Mouse (Mus musculus) urinary bladder, adult 18-20 months (tissue): Measurements from ENCODE around the gene Arl5c.
A peak's percentile ranks its signal among the peaks of the same experiment; 100 is the strongest.

Source experiments
- DNase-seq, 2 experiments: peaks; one replicate each; pipeline ENCODE4 v3.0.0; 2022; ENCODE audit warnings: low spot score in 2 of 2, mixed read lengths in 2 of 2

Gene Arl5c

GRCm38 (mm10) chr11:97995564-97996288 lies at the start of gene Arl5c:
TSS of gene Arl5c (minus strand) at chr11:97996181.
- DNase-seq: peak in 1 of 2 experiments; percentile 39

GRCm38 (mm10) chr11:98045596-98045995 lies 49.6 kb upstream of the Arl5c start:
- DNase-seq: no peak

- DNase-seq: no peak
Observed at GRCm38 (mm10) chr11:98044074-98044473, 48.1 kb upstream of the Arl5c start.

- no peak for DNase-seq
Observed at GRCm38 (mm10) chr11:98042741-98043140, 46.8 kb upstream of the Arl5c start.

- DNase-seq: no peak
Observed at GRCm38 (mm10) chr11:98040975-98041374, 45.0 kb upstream of the Arl5c start.

GRCm38 (mm10) chr11:98037871-98038270 lies 41.9 kb upstream of the Arl5c start:
- no peak for DNase-seq

DNA sequence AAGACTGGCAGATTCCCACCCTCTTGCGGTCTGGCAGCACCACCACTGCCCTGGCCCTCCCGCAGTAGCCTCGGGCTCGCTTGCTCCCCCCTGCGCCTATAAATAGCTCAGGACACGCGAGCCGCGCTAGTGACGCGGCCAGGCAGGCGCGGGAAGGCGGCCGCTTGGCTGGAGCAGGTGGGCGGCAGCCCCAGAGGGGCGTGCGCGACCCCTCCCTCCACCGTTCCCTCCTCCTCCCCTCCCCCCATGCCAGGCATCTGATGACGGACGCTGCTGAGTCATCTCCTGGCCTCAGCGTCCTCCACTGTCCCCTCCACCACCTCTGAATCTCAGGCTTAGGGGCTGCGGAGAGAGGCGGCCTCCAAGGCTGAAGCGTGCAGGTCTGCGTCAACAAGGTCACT lies 40.0 kb upstream of the Arl5c start:
- peak; percentile 25 to 28 for DNase-seq

DNA sequence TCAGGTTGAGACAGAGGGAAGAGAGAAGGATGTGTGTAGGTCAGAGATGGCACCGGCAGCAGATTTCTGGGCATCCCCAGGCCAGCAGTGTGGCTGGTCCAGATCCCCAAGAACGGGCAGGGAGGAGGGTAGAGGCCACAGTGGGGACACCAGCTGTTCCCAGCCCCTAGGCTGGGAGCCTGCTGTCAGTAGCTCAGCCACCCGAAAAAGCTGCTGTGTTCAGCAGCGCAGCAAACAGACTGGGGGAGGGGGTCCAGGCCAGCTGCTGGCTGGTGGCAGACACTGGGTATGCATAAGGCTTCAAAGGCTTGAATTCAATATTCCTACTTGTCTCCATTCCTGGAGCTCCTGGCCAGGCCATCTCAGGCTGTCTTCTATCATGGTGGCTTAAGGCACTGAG lies 38.9 kb upstream of the Arl5c start:
- DNase-seq: no peak

GRCm38 (mm10) chr11:98034061-98034460 lies 38.1 kb upstream of the Arl5c start:
- no peak for DNase-seq

GRCm38 (mm10) chr11:98031443-98031770 lies 35.4 kb upstream of the Arl5c start:
- DNase-seq: peak in 1 of 2 experiments; percentile 60

- DNase-seq: no peak
Observed at GRCm38 (mm10) chr11:98030701-98031442, 34.9 kb upstream of the Arl5c start.

GRCm38 (mm10) chr11:98027785-98028184 lies 31.8 kb upstream of the Arl5c start:
- no peak for DNase-seq

DNA sequence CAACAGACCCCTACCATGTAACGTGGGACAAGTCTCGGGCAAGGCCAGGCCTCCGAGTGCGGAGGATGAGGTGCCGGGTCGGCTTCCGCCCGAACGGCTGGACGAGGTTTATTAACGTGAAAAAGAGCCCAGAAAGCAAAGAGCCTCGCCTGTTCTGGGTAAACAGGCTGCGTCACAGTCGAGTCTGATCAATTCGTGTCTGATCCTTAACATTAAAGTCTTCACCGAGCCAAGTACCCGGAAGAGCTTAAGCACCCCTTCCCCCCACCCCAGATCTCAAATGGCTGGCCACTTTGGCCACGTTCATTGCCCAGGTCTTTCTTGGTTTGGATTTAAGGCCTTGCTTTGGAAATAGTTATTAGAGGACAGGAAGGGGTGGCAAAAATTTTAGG lies 31.3 kb upstream of the Arl5c start:
- no peak for DNase-seq

GRCm38 (mm10) chr11:98026570-98027296 lies 30.8 kb upstream of the Arl5c start, which contains the start of gene Rpl19:
TSS of gene Rpl19 (plus strand) at chr11:98026710.
- DNase-seq: peak; percentile 87 to 89

DNA sequence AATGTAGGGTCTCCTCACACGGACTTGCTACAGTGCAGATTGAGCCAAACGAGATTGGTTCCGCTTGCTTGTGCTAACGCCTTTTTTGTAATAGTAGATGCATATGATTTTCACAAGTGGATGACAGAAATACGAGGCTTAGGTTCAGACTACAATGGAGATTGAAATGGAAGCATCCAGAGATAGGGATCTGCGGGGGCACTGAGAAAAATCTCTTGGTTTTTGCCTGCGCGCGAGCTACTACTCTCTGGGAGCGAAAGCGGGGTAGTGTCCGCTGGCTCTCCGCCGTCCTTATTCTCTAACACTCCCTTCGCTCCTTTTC lies 30.2 kb upstream of the Arl5c start:
- no peak for DNase-seq

DNA sequence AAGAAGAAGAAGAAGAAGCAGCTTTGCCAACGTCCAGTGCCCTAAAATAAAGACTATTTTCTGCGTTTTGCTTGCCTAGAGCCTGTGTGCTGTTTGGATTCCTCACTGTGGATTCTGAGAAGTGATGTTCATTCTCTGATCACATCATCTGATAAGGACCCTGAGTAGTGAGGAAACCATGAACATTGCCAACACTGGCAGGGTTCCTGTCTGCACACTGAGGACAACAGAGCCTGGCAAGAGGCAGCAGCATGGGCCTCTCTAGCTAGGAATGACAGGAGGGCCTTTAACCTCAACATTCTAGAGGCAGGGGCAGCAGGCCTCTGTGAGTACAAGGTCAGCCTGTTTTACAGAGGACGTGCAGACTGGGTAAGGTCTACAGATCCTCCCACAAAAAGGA lies 28.5 kb upstream of the Arl5c start:
- DNase-seq: no peak

- peak; percentile 34 to 61 for DNase-seq
Observed at GRCm38 (mm10) chr11:98022555-98023371, 26.8 kb upstream of the Arl5c start, which contains the start of gene Cacnb1. TSS of gene Cacnb1 (minus strand) at chr11:98023034.

- DNase-seq: no peak
Observed at GRCm38 (mm10) chr11:98022253-98022554, 26.2 kb upstream of the Arl5c start.

DNA sequence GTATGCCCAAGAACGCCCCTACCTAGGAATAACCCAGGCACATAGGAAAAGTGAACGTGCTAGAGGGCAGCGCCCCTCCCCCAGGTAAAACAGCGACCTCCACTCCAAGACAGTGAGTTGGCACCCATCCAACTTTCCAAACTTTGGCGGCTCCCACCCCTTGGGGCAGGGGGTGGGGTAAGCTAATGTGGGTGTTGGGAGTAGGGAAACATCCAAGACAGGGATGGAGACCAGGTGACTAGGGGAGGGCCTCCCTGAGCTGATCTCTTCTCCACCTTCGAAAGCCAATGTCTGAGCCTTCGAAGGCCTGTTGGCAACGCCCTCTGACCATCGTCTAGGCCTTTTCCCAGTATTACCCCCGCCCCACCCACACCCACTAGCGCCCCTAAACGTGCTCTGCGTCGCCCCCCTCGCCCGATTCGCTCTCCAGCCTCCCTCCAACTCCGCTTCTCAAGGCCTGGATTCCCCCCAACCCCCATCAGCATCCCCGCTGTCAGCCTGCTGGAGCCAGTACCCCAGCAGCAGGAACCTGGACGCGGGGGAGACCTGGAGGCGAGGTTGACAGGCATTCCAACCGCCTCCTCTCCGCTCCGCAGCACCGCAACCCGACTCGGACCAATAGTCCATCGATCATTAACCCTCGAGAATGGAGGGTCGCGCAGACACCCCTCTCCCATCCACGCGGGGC lies 25.7 kb upstream of the Arl5c start:
- peak in 1 of 2 experiments; percentile 30 for DNase-seq

DNA sequence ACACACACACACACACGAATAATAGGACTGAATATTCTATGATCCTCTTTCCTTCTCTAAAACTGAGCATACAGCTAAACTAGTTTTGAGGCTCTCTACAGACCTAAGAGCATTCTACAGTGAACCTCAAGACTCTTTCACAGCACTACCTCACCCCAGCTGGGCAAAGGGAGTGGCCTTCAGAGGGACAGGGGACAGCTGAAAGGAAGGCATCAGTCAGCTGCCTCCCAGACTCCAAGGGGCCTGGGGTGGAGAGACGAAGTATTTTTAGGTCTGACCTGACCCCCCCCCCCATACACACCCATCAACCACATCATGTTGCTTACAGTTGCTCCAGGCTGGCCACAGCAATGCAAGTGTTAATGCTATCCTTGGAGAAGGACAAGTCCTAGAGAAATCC lies 25.1 kb upstream of the Arl5c start:
- DNase-seq: no peak

- no peak for DNase-seq
Observed at GRCm38 (mm10) chr11:98020710-98021109, 24.7 kb upstream of the Arl5c start.
